Comparison of ENCODE assay signal across 8 mouse cellular contexts in the genomic region with DNA sequence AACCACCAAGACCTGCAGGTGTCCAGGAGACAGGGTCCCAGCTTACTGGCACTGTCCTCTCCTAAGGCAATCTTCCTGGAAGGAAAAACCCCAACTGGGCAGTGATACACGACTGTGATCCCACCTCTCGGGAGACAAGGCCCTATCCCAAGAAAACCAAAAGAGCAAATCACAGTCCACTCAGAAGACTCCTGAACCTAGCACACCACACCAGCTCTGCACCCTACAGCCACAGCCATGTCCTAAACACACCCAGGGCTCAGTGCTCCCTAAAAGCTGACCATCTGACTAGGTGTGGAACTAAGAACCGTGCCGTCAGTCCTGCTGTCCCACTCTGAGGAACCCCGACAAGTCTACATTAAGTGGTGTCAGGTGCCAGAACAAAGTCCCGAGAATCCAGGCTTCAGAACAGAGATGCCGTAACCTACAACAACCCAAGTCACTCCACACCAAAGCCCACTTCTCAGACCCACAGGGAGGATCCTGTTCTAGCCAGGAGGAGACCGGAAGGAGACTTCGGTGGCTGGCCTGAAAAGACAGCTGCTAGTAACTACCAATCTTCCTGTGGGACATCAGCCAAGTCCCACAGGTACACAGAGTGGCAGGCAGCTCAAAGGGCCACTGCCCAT. TPM values are rescaled to one million over a fixed set of nuclear protein-coding genes. Genes with fewer than 3 reads are reported as not detected.
DNase-seq lines count a peak whose midpoint lies in the region; ATAC-seq lines count a peak whose summit lies in the region.

No protein-coding gene starts in this region.

- DNase-seq in heart, adult 18-20 months, result no peak
- no peak for DNase-seq in hindbrain, embryonic 10.5 days (ENCODE audit: low spot score)
- no peak for DNase-seq in midbrain, embryonic 11.5 days (ENCODE audit: low spot score, missing footprints)
- DNase-seq in left cerebral cortex, postnatal 4 days, result no peak
- DNase-seq in spleen, postnatal 36 days (ENCODE audit: low spot score in 2 of 2), result no peak
- DNase-seq in cerebellum, postnatal 14 days, result no peak

- no peaks in the 10 kb centered on the region for H3K27me3 ChIP-seq in heart, embryonic 15.5 days
- no peaks in the 10 kb centered on the region for H3K27me3 ChIP-seq in hindbrain, embryonic 10.5 days (ENCODE audit: insufficient read depth, poor library complexity, severe bottlenecking)
- no peaks in the 10 kb centered on the region for H3K27me3 ChIP-seq in midbrain, embryonic 11.5 days (ENCODE audit: control insufficient read depth, insufficient read depth, low read length)

- H3K4me3 ChIP-seq in heart, embryonic 15.5 days, result peak overlapping the region; percentile 91
- peak overlapping the region; percentile 73 for H3K4me3 ChIP-seq in brown adipose tissue, adult 24 weeks (ENCODE audit: insufficient read depth, low read depth, low read length)
- H3K4me3 ChIP-seq in hindbrain, embryonic 10.5 days, result peak overlapping the region; percentile 95
- H3K4me3 ChIP-seq in midbrain, embryonic 11.5 days (ENCODE audit: low read depth, low read length), result no peak overlapping the region

- peak overlapping the region; percentile 89 for H3K4me2 ChIP-seq in heart, embryonic 15.5 days
- peak overlapping the region; percentile 99; the same call in 1 of the 2 replicates for H3K4me2 ChIP-seq in midbrain, embryonic 11.5 days

- H3K9me3 ChIP-seq in heart, embryonic 15.5 days (replicated peaks), result no peaks in the 10 kb centered on the region
- no peaks in the 10 kb centered on the region for H3K9me3 ChIP-seq in hindbrain, embryonic 10.5 days
- H3K9me3 ChIP-seq in midbrain, embryonic 11.5 days (ENCODE audit: control insufficient read depth, low read length), result no peaks in the 10 kb centered on the region

- 60% methylated on average over 9 of the region's 9 CpGs for WGBS in heart, embryonic 15.5 days
- 75% methylated on average over 9 of the region's 9 CpGs for WGBS in hindbrain, embryonic 10.5 days
- WGBS in midbrain, embryonic 11.5 days, result 85% methylated on average over 9 of the region's 9 CpGs

- peaks cover 76% of the 10 kb centered on the region for H3K4me1 ChIP-seq in heart, embryonic 15.5 days (replicated peaks)
- peaks cover 60% of the 10 kb centered on the region for H3K4me1 ChIP-seq in brown adipose tissue, adult 24 weeks (ENCODE audit: control insufficient read depth, insufficient read depth, insufficient read length, low read length)
- peaks cover 92% of the 10 kb centered on the region for H3K4me1 ChIP-seq in hindbrain, embryonic 10.5 days (replicated peaks)
- H3K4me1 ChIP-seq in midbrain, embryonic 11.5 days (ENCODE audit: control insufficient read depth, insufficient read depth, low read length), result peaks cover 46% of the 10 kb centered on the region

- H3K27ac ChIP-seq in heart, embryonic 15.5 days, result 0 out of 2 replicates have a peak overlapping the region, but pooled peaks have one; percentile 35
- H3K27ac ChIP-seq in brown adipose tissue, adult 24 weeks (replicated peaks; ENCODE audit: low read depth, low read length), result peak overlapping the region; percentile 85
- no peak overlapping the region for H3K27ac ChIP-seq in hindbrain, embryonic 10.5 days
- H3K27ac ChIP-seq in midbrain, embryonic 11.5 days (ENCODE audit: low read depth, low read length), result no peak overlapping the region

- ATAC-seq in heart, embryonic 15.5 days (replicated peaks; ENCODE audit: insufficient number of reproducible peaks, insufficient read depth, low FRiP score, low read depth), result no peak
- ATAC-seq in midbrain, embryonic 11.5 days (ENCODE audit: low FRiP score), result no peak

- no peaks in the 10 kb centered on the region for H3K36me3 ChIP-seq in heart, embryonic 15.5 days
- peaks cover 9% of the 10 kb centered on the region for H3K36me3 ChIP-seq in hindbrain, embryonic 10.5 days
- H3K36me3 ChIP-seq in midbrain, embryonic 11.5 days (ENCODE audit: control insufficient read depth, insufficient read depth, low read length), result no peaks in the 10 kb centered on the region

- no peak overlapping the region for H3K9ac ChIP-seq in heart, embryonic 15.5 days
- no peak overlapping the region for H3K9ac ChIP-seq in midbrain, embryonic 11.5 days (ENCODE audit: low read length)

- intact Hi-C loops in left cerebral cortex, postnatal 4 days (cut with DNase I), result loop anchor here (5.0 kb wide), 2 partner anchors 46 to 66 kb away; no protein-coding TSS in a partner anchor

RNA-seq across cellular contexts. Expression of a gene that starts 4.2 kb away (rescaled TPM):
- 11.0 and 13.6 TPM in 2 replicates for polyA plus RNA-seq in heart, embryonic 15.5 days (2015; fragmentation: Nextera tagmentation; extraction: Ambion mirVana)
- 10 to 100 TPM; 48.6 to 50.2 TPM for total RNA-seq in heart, adult 18-20 months (2021)
- 18.9 and 20.2 TPM in 2 replicates for polyA plus RNA-seq in brown adipose tissue, adult 24 weeks (2012; ENCODE audit: insufficient read depth, insufficient read length, missing spikeins)
- 9.3 and 10.1 TPM in 2 replicates for polyA plus RNA-seq in hindbrain, embryonic 10.5 days (2016; fragmentation: Nextera tagmentation; extraction: Ambion mirVana)
- polyA plus RNA-seq in midbrain, embryonic 11.5 days (2014; fragmentation: Nextera tagmentation; extraction: Ambion mirVana), result 12.7 and 13.6 TPM in 2 replicates
- 100 to 1,000 TPM; 117 to 121 TPM for total RNA-seq in left cerebral cortex, postnatal 4 days (2021)

RNA-seq across cellular contexts. Expression of a gene that starts 31.4 kb away (rescaled TPM):
- 64.7 and 67.7 TPM in 2 replicates for polyA plus RNA-seq in heart, embryonic 15.5 days (2015; fragmentation: Nextera tagmentation; extraction: Ambion mirVana)
- 10 to 100 TPM; 19.2 to 20.3 TPM for total RNA-seq in heart, adult 18-20 months (2021)
- 18.7 and 21.7 TPM in 2 replicates for polyA plus RNA-seq in brown adipose tissue, adult 24 weeks (2012; ENCODE audit: insufficient read depth, insufficient read length, missing spikeins)
- 115 and 118 TPM in 2 replicates for polyA plus RNA-seq in hindbrain, embryonic 10.5 days (2016; fragmentation: Nextera tagmentation; extraction: Ambion mirVana)
- 101 and 110 TPM in 2 replicates for polyA plus RNA-seq in midbrain, embryonic 11.5 days (2014; fragmentation: Nextera tagmentation; extraction: Ambion mirVana)
- 10 to 100 TPM; 32.1 to 33.0 TPM for total RNA-seq in left cerebral cortex, postnatal 4 days (2021)

Comparison
In these comparisons a context has a peak if more than half of its experiments do, and no peak if none do; other contexts are left out.
1. H3K27ac ChIP-seq: peak in heart, embryonic 15.5 days (single experiment) and brown adipose tissue, adult 24 weeks (single experiment); none in hindbrain, embryonic 10.5 days (single experiment) and midbrain, embryonic 11.5 days (single experiment).